Mouse (Mus musculus) spleen, adult 12 weeks (tissue): ENCODE results near the gene Atp6v0e2.

Source experiments
- DNase-seq: peaks from one replicate; pipeline ENCODE4 v3.0.0; 2022; ENCODE audit warnings: low spot score

Atp6v0e2 gene

DNA sequence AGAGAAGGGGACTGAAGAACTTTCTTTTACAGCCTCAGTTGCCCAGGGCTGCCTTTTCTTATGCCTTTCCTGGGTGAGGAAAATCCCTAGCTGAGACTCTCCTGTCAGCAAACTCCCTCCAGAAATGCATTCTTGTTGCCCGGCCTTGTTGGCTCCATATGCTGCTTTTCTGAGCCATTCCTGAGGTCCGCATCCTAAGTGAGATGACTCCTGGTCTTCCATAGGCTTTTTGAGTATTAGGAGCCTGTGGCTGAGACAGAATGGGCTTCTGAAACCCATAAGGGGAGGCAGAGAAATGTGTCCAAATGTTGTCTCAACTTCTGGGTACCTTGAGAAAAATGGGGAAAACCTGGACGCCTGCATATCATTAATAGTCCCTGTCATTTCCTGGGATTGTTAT is 36.6 kb downstream of the Atp6v0e2 start:
- no peak for DNase-seq

DNA sequence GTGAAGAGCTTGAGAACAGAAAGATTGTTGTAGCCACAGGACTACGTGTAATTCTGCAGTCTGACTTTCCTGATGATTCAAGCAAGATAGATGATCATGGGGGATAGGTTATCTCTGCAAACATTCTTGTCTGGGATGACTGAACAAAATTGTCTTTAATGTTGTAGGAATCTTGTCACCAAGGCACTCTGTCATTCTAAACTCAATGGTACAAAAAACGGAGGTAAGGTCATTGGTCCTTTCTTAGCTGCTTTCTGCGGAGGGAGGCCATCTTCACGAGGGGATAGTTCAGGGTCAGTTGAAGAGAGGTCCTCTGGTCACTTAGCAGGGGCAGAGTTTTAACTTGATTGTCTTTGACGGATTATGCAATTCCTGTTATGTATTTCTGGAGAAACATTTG is 41.3 kb downstream of the Atp6v0e2 start:
- no peak for DNase-seq

DNA sequence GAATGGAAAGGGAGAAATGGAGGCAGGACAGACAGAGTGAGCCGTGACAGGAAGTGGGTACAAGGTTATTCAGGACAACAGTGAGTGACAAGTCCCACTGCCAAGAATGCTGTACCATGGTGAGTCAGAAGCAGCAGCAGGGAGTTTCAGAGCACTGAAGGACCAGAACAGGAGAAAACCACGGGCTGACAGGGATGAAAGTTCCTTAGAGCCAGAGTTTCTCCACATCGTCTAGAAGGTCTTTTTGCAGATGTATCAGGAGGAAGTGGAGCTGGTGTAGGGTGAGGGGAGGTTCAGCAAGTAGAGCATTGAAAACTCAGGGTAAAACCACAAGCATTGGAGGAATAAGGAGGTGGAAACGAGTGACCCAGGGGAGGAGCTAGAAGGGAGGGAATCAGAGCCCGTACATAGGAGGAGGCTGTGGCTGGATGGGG is 41.8 kb downstream of the Atp6v0e2 start:
- DNase-seq, result no peak

DNA sequence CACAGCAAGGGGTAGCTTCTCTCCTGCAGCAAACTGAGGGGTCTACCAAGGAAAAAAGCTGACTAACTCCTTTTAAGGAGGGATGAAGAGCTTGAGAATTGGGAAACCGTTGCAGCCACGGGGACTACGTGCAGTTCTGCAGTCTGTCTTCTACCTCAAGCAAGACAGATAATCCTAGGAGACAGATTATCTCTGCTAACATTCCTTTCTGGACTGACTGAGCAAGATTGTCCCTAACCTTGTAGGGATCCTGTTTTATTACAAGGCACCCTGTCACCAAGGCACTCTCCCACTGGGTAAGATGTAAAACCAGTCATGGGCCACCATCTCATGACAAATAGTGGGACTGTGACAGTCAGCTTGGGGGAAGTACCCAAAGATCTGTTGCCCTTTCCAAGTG is 43.8 kb downstream of the Atp6v0e2 start:
- DNase-seq, result no peak

DNA sequence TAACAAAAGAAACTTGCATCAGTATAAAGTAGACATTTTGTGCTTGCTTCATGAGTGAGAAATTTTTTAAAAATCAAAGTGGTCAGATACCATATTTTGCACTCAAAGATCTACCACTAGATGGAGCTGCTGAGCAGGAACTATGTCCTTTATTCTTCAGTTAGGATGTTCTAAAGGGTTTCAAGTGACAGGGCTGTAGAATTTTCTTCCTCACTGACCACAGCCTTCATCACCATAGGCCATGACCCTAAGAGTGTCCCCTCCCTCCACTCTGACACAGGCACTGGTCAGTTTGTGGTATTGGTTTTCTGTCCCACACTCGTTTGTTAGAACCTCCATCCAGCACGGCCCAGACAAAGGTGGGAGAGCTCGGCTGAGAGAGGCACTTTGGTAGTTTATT is 44.6 kb downstream of the Atp6v0e2 start:
- DNase-seq, result no peak

DNA sequence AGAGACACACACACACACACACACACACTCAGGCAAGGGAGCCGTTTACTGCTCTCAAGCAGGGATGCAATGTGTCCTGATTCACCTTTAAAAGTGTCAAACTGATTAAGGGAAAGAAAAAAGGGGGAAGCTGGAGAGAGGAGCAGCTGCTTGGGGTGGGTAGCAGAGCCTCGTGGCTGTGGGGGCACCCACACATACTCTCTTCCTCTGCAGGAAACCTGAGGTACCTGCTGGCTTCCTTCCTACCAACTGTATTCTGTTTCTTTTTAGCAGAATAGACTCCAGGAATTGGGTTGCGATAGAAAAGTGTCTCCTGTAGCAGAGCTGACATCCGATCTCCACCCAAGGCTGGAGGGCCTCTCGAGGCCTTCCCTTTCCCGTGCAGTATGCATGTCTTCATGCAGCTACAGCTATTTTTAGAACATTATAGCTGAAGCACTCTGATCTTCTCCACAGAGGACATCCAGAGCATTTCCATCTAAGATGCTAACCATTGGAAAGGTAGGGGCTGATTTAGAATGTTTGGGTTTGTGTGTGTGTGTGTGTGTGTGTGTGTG is 51.9 kb downstream of the Atp6v0e2 start, which contains the start of gene Gm45021:
Gm45021 (plus strand) TSS at position 417 of the 557 bp plus-strand sequence.
- DNase-seq, result no peak
